Mouse (Mus musculus) fibroblast of lung, adult 2 months (primary cell): ENCODE data around the gene Pold2.
A peak's percentile ranks its signal among the peaks of the same experiment; 100 is the strongest.

Source experiments
- DNase-seq: peaks from one replicate; pipeline ENCODE4 v3.0.0-alpha.2; 2011; ENCODE audit warnings: low read depth

Gene Pold2

DNA sequence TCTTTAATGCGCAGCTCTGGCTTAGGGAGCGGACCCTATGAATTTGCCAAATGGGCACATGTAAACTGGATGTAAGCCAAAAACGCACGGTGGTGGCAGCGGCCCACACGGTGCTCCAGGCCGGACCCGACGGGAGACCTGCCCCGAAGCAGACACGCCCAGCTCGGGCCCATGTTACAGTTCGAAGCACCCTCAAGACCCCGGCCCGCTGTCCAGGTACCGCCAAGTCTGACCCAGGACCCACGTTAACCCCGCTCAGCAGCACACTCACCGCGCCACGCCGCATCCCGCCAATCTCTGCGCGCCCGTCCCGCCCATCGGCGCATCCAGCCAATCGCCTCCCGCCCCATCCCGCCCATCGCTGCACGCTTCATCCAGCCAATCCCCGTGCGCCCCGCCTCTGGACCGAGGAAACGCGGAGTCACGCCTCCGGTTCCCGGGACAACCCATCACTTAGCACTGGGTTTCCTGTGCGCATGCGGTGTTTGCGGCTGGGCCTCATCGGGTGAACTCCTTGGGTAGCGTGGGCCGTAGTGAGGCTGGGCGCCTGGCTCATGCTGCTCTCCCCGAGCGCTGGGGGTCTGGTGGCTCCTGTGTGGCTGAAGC, at the start of gene Pold2:
TSS of gene Pold2 (minus strand) at position 372 of the 606 bp plus-strand sequence.
- DNase-seq, result peak; percentile 95

GRCm38 (mm10) chr11:5926696-5927220, 48.7 kb upstream of the Pold2 start:
- DNase-seq, result no peak

- no peak for DNase-seq
Observed at GRCm38 (mm10) chr11:5924699-5925098, 46.6 kb upstream of the Pold2 start.

- no peak for DNase-seq
Observed at GRCm38 (mm10) chr11:5920323-5920960, 42.4 kb upstream of the Pold2 start.

DNA sequence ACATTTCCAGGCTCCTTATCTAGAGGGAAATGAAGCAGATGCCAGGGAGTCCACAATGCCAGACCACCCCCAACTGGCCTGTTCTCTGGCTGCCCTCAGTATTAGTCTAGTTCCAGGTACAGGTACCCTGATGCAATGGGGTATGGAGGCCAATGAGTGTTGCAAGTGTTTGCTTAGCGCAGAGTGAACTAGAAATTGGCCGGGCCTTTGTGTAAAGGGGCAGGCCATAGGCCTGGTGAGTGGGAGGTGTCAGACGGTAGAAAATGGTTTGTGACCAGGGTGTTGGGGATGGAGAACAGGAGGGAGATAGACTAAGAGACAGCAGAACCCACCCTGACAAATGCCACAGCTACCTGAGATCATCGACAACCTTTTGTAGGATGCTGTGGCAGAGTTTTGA, 41.5 kb upstream of the Pold2 start:
- DNase-seq, result no peak

DNA sequence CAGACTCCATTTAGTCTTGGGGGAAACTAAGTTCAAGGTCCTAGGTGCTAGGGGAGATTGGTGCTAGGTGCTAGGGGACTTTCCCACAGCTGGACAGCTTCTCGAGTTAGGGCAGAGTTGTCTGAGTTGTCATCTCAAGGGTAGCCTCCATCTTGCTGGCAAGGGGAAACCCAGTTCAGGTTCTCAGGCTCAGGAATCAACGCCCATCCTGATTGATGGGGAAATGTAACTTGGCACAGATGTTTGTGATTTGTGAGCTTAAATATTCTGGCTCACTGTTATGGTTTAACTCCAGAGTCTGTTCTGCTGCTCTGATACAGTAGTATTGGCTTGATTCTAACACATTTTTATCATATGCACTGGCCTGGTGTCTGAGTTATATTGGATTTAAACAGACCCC, 40.0 kb upstream of the Pold2 start:
- DNase-seq, result no peak

DNA sequence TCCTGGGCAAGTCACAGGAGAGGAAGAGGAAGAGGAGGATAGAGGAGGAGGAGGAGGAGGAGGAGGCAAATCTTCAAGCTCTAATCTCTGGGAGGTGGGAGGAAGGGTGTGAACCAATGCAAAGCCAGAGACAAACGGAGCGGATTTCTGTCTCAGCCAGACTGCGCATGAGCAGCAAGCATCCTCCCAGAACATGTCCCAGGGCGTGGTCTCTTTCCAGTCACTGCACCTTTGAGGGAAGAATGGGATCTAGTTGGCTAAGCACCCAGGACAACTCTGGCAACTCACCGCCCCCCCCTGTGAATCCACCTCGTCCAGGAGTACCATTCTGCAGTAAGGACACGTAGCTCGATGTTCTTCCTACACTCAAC, 38.1 kb upstream of the Pold2 start:
- no peak for DNase-seq

DNA sequence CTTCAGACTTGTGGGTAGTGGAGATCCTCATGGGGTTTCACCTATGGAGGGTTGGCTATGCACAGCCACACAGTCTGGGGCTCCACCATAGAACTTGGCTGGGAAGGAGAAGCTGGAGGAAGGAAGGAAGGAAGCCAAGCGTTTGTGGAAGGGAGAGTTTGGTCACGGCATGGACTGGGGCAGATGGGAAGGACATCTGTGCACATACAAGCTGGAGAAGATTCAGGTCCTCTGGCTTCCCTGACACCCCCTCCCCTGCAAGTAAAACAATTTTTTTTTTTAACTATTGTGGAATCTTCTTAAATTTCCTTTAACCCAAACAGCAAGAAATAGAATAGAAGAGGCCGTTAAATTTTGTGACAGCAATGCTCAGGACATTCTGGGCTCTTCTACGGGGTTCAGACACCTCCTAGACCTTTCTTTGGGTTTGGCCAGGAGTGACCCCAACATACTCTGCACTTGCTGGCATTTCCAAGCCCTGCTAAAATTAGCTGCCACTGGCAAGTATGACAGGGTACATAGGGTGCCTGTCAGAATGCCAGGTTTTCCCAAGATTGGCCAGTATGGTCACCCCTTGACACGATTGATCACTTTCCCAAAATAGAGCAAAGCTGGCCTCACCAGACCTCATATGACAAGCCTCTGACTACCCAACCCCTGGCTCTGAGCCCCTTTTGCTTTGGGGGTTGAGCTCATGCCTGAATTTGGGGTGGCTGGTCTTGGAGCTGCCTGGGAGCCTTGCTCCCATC, 37.5 kb upstream of the Pold2 start:
- DNase-seq, result no peak

- DNase-seq, result no peak
Observed at GRCm38 (mm10) chr11:5914940-5915339, 36.8 kb upstream of the Pold2 start.

DNA sequence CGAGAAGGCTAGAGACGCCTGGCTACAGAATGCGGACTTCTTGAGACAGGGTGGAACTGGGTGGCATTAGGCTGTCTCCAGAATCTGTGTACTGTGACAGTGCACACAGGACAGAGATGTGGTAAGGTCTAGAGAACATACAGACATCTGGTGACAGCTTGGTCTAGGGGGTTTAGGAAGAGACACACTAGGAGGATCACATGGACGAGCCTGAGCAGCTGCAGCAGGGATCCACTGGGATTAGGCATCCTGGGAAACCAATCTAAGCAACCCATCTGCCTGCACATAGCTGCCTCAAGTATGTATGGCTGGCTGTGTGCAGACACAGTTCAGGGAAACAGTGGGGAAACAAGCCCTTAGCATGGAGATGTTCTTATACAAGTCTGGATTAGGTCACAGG, 35.8 kb upstream of the Pold2 start:
- DNase-seq, result no peak

DNA sequence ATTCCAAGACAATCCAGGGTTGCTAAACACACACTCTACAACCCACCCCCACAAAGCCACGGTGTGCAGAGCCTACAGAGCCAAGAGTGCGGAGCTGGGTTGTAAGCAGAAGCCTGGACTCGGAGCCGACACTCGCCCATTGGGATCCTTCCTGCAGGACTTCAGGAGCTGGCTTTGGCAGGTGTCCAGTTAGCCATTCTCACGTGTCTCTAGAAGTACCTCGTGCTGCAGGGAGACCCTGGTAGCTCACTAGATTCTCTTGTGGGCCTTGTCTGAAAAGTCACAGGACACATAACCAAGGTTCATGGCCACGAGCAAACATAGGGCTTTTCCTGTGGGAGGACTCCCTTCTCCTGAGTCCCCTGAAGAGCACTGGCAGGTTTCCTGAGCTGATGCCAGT, 35.2 kb upstream of the Pold2 start:
- DNase-seq, result no peak

DNA sequence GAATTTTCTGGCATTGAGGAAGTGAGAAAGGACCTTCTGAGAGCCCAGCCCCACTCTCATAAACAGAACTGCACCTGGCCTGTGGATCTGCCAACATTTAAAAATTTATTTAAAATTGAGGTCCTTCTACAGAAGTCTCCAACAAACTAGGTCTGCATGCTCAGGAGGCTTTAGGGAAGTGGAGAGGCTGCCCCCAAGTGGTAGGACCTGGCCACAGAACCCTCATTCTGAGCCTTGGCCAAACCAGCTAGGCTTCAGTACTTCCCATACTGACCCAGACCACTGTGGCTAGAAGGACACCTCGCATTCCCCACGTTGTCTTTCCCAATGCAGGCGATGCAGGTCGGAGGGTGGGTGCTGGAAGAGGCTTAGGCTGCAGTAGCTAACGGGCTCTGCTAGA, 34.5 kb upstream of the Pold2 start:
- peak; percentile 46 for DNase-seq

- DNase-seq, result no peak
Observed at GRCm38 (mm10) chr11:5908642-5909041, 30.6 kb upstream of the Pold2 start.

GRCm38 (mm10) chr11:5907096-5907495, 29.0 kb upstream of the Pold2 start:
- no peak for DNase-seq

DNA sequence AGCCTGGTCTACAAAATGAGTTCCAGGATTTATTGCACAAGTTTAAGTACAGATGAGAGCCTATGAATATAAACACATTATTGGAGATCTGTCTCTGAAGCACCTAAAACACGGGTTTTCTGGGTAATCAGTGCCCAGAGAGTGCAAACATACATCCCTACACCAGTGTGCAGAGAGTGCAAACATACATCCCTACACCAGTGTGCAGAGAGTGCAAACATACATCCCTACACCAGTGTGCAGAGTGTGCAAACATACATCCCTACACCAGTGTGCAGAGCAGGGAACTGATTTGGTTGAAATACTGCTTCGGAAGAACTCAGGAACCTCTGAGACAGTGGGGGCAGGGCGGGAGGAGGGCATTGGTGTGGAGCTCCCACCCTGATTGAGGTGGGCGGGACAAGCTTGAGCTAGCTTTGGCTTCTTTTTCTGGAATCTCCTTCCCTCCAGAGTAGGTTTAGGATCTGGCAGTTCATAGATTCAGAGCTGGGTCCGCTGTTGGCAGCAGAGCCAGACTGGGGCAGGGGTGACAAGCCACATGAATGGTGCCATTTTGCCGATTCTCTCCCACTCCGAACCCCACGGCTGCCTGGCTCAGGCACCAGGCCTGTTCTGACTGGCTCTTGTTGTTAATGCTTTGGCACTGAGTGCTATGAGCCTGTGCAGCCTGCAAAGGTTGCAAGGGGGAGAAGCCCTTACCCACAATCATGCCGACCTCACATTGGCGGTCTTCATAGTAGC, 27.9 kb upstream of the Pold2 start:
- no peak for DNase-seq

GRCm38 (mm10) chr11:5904871-5905270, 26.8 kb upstream of the Pold2 start:
- DNase-seq, result no peak

GRCm38 (mm10) chr11:5904357-5904756, 26.3 kb upstream of the Pold2 start:
- no peak for DNase-seq

GRCm38 (mm10) chr11:5903844-5904243, 25.8 kb upstream of the Pold2 start:
- no peak for DNase-seq

DNA sequence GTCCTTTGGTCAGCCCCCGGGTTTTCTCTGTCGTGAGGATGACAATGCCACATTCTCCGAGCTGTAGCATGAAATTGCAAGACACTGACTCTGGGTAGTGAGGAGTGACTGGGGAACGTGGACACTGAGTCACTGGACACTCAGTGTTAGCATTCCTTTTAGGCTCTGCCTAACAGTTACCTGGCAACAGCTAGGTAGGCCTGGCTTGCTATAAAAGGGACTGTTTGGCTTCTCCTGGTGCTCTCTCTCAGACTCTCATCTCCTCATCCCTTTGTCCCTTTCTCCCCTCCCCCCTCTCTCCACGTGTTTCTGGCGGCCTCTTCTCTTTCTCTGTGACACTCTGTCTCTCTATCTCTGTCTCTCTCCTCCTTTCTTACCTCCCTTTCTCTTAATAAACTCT, 24.3 kb upstream of the Pold2 start:
- DNase-seq, result no peak

- no peak for DNase-seq
Observed at GRCm38 (mm10) chr11:5901950-5902349, 23.9 kb upstream of the Pold2 start.

- DNase-seq, result no peak
Observed at GRCm38 (mm10) chr11:5901320-5901719, 23.2 kb upstream of the Pold2 start.

- DNase-seq, result no peak
Observed at GRCm38 (mm10) chr11:5899286-5899685, 21.2 kb upstream of the Pold2 start.

DNA sequence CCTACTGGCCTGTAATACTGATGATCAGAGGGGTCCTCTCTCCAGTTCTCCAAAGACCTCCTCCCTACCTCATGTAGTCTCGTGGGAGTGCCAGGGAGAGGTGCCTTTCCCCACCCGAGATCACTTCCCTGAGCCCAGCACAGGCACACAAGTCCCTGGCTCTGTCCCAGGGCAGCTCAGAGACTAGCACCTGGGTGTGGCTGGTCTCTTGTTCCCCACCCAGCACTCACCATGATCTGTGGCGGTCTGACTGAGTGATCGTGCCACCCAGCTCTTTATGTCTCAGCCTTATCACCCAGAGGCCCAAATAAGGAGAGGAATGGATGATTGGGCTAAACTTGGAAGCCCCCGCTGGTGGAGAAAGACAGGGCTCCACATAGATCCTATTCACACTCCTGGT, 20.4 kb upstream of the Pold2 start, which contains the start of gene Myl7:
TSS of gene Myl7 (minus strand) at position 252 of the 400 bp plus-strand sequence.
- DNase-seq, result no peak
